Mouse (Mus musculus): Measurements from ENCODE around the gene Ap2b1.

GRCm38 (mm10) chr11:83432533-83432932 lies 133.7 kb downstream of the Ap2b1 start:
- TF ChIP-seq POLR2A (IDR thresholded peaks at IDR 0.05; ENCODE audit: control insufficient read depth, low read depth, low read length), result no peak
- no peak for TF ChIP-seq CTCF (IDR thresholded peaks at IDR 0.05; ENCODE audit: control insufficient read depth, insufficient read depth, insufficient replicate concordance, low read depth, low read length)
